Mouse (Mus musculus) stomach, postnatal 0 days (tissue): ENCODE results near the gene Wdfy1. TPM values are rescaled to one million over a fixed set of nuclear protein-coding genes. Genes with fewer than 3 reads are reported as not detected.

Experiments
- ATAC-seq: fragments of 200-750 bp; cut with Nextera tagmentation; 2 replicates; pipeline ENCODE4 v1.8.0; 2017; ENCODE audit not compliant: low FRiP score, low TSS enrichment
- DNase-seq: peaks from one replicate; pipeline ENCODE4 v3.0.0-alpha.2; 2016; ENCODE audit warnings: low spot score
- H3K27ac ChIP-seq: fragments of 300-500 bp; sonication (generic); replicated peaks from 2 replicates; pipeline ENCODE4 v1.5.1; 2014; ENCODE audit warnings: mild to moderate bottlenecking, control low read depth
- H3K27me3 ChIP-seq: fragments of 300-500 bp; sonication (generic); 2 replicates; pipeline ENCODE4 v1.6.1; 2014; ENCODE audit warnings: low read length; ENCODE audit not compliant: control insufficient read depth, insufficient read depth
- H3K36me3 ChIP-seq: fragments of 300-500 bp; sonication (generic); 2 replicates; pipeline ENCODE4 v1.6.1; 2014; ENCODE audit warnings: low read length, mixed read lengths; ENCODE audit not compliant: control insufficient read depth, insufficient read depth
- H3K4me1 ChIP-seq: fragments of 300-500 bp; sonication (generic); replicated peaks from 2 replicates; pipeline ENCODE4 v1.6.1; 2014; ENCODE audit warnings: antibody characterized with exemption; ENCODE audit not compliant: control insufficient read depth, insufficient read depth
- H3K4me2 ChIP-seq: fragments of 300-500 bp; sonication (generic); replicated peaks from 2 replicates; pipeline ENCODE4 v1.6.1; 2014; ENCODE audit warnings: low read depth, mild to moderate bottlenecking, control low read depth, moderate library complexity
- H3K4me3 ChIP-seq: fragments of 300-500 bp; sonication (generic); 2 replicates; pipeline ENCODE4 v1.5.1; 2014; ENCODE audit warnings: low read depth, low read length, control low read depth
- H3K9ac ChIP-seq: fragments of 300-500 bp; sonication (generic); 2 replicates; pipeline ENCODE4 v1.6.1; 2014; ENCODE audit warnings: mild to moderate bottlenecking, low read length, control low read depth, mixed read lengths
- H3K9me3 ChIP-seq: fragments of 300-500 bp; sonication (generic); 2 replicates; pipeline ENCODE4 v1.6.1; 2016; ENCODE audit warnings: low read length; ENCODE audit not compliant: control insufficient read depth
- CTCF ChIP-seq: IDR thresholded peaks from 2 replicates; pipeline ENCODE4 v1.5.1; 2016; ENCODE audit warnings: antibody characterized with exemption, low read depth, mild to moderate bottlenecking, moderate library complexity
- EP300 ChIP-seq: optimal IDR thresholded peaks from 2 replicates; pipeline ENCODE3; 2016; ENCODE audit warnings: antibody characterized with exemption
- WGBS: fragments of 180-500 bp; shearing (Covaris S2); extraction: QIAGEN DNeasy Blood & Tissue Kit; methylation state at CpG from one replicate; pipeline ENCODE4 v1.1.7; 2014; 5-methylcytosine and 5-hydroxymethylcytosine counted together
- polyA plus RNA-seq: library from polyadenylated mRNA; unstranded; fragments of >200 nt; fragmentation: Nextera tagmentation; extraction: Ambion mirVana; gene quantifications from 2 replicates; pipeline ENCODE4 v1.2.1, GENCODE M21; 2015

Gene Wdfy1
- polyA plus RNA-seq, 1 experiment from 2014 or later, result 32.6 TPM

DNA sequence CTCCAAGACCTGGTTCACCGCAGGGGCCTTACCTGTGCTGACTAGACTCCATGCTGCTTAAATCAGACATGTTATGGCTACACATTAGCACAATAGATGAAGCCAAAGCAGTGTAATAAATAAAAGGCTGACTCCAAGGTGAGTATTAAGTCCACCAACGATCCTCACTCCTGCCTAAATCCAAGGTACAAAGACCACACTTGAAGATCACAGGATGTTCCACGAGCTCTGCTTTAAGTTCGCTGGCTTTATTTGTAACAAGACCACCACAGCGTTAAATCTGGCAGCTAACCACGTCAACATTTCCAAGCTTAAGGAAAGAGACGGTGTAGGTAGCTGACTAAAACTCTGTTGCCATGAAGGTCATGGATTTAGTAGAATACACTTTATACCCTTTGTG is 33.0 kb downstream of the Wdfy1 start:
- Histone ChIP-seq H3K4me3 (no peak overlapping the region), H3K27me3 (no peaks in the 10 kb centered on the region), H3K36me3 (no peaks in the 10 kb centered on the region), H3K9me3 (no peaks in the 10 kb centered on the region), H3K4me1 (no peaks in the 10 kb centered on the region), H3K9ac (no peak overlapping the region), H3K27ac (no peak overlapping the region), H3K4me2 (no peak overlapping the region)
- ATAC-seq, result no peak
- no peak for DNase-seq
- 84% methylated on average over 7 of the region's 7 CpGs for WGBS
- TF ChIP-seq EP300 (no peak), CTCF (no peak)

DNA sequence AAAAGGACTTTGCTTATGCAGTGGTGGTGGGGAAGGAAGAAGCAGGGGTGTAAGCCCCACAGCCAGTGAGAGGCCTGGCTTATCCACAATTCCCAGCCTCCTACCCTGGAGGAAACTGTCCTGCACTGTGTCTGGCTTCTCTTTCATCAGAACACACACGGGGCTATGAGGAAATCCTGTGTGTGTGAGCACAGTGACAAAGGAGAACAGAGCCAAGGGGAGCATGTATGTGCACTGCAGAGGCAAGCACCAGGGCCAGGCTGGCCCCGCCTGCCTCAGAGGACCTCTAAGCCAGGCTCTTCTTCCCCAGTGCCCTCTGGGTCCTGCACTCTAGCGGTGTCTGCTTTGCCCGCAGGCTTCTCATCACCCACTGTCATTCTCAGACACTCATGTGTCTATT is 34.9 kb downstream of the Wdfy1 start:
- ATAC-seq, result 0 out of 2 replicates have a peak, but pooled peaks have one; percentile 13
- WGBS, result 70% methylated on average over 4 of the region's 4 CpGs
- DNase-seq, result no peak
- H3K36me3 ChIP-seq, result no peaks in the 10 kb centered on the region
- TF ChIP-seq CTCF (no peak), EP300 (no peak)
- H3K4me2 ChIP-seq, result no peak overlapping the region
- no peaks in the 10 kb centered on the region for H3K27me3 ChIP-seq
- no peaks in the 10 kb centered on the region for H3K4me1 ChIP-seq
- no peaks in the 10 kb centered on the region for H3K9me3 ChIP-seq
- H3K4me3 ChIP-seq, result no peak overlapping the region
- H3K9ac ChIP-seq, result no peak overlapping the region
- H3K27ac ChIP-seq, result no peak overlapping the region

DNA sequence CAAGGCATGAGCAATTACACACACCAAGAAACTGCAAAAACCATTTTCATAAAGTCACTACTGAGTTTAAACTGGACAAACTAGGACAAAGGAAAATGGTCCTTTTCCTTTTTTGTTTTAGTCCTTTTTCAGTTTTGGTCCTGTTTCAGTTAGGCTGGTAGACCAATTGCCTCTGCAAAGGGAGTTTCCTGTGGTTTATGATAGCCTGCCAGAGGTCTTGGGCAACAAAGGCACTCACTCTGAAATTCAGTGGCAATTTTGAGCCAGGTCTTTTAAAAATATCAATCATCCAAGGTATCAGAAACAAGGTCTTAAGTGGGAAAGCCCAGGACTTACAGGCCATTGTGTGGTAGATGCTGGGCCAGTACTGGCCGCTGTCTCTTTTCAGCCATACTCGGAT is 36.2 kb downstream of the Wdfy1 start:
- H3K27me3 ChIP-seq, result no peaks in the 10 kb centered on the region
- H3K9me3 ChIP-seq, result no peaks in the 10 kb centered on the region
- H3K36me3 ChIP-seq, result no peaks in the 10 kb centered on the region
- WGBS, result 92% methylated on average over 2 of the region's 2 CpGs
- H3K27ac ChIP-seq, result no peak overlapping the region
- H3K9ac ChIP-seq, result no peak overlapping the region
- no peak for ATAC-seq
- no peak for TF ChIP-seq EP300
- TF ChIP-seq CTCF, result no peak
- H3K4me1 ChIP-seq, result no peaks in the 10 kb centered on the region
- H3K4me2 ChIP-seq, result no peak overlapping the region
- H3K4me3 ChIP-seq, result no peak overlapping the region
- no peak for DNase-seq

DNA sequence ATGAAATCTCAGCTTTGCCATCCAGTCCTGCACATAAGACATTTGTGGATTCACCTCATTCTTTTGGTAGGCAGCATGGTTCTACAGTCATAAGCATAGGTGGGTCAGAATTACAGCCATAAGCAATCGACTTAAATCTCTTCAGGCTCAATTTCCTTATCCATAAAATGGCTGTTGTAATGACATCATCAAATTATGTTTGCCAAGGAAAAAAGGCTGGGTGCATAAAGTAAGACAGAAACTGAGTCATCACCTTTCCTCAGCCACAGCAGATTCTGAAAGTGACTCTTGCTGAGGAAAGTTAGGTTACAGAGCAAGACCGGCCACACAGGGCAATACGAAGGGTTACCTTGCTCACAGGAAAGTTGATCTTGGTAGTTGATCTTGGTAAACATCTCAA is 39.5 kb downstream of the Wdfy1 start:
- Histone ChIP-seq H3K9ac (no peak overlapping the region), H3K27me3 (no peaks in the 10 kb centered on the region), H3K9me3 (no peaks in the 10 kb centered on the region), H3K4me3 (no peak overlapping the region), H3K4me2 (no peak overlapping the region), H3K4me1 (no peaks in the 10 kb centered on the region), H3K27ac (no peak overlapping the region), H3K36me3 (no peaks in the 10 kb centered on the region)
- ATAC-seq (0 out of 2 replicates have a peak, but pooled peaks have one; percentile 47), DNase-seq (no peak)
- no peak for TF ChIP-seq EP300
- TF ChIP-seq CTCF, result no peak
- 69% methylated on average over 3 of the region's 3 CpGs for WGBS

DNA sequence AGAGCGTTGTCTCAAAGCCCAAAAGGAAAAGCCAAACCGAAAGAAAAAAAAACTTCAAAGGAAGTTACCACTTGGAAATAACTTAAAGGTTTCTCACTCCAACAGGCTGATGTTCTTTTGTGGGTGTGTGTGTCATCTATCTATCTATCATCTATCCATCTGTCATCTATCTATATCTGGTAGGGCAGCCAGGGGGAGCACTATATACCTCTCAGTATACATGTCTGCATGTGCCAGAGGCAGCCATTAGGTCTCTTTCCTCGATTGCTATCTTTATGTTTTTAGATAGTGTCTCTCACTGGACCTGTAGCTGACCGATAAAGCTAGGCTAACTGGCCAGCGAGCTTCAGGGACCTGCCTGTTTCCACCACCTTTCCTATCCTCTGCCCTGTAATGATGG is 41.1 kb downstream of the Wdfy1 start:
- ATAC-seq (no peak), DNase-seq (no peak)
- no peaks in the 10 kb centered on the region for H3K36me3 ChIP-seq
- H3K27me3 ChIP-seq, result no peaks in the 10 kb centered on the region
- no peaks in the 10 kb centered on the region for H3K4me1 ChIP-seq
- H3K4me2 ChIP-seq, result no peak overlapping the region
- TF ChIP-seq EP300, result no peak
- peak; percentile 32 for TF ChIP-seq CTCF
- no peak overlapping the region for H3K4me3 ChIP-seq
- no peak overlapping the region for H3K27ac ChIP-seq
- 70% methylated on average over 5 of the region's 5 CpGs for WGBS
- H3K9me3 ChIP-seq, result no peaks in the 10 kb centered on the region
- no peak overlapping the region for H3K9ac ChIP-seq

DNA sequence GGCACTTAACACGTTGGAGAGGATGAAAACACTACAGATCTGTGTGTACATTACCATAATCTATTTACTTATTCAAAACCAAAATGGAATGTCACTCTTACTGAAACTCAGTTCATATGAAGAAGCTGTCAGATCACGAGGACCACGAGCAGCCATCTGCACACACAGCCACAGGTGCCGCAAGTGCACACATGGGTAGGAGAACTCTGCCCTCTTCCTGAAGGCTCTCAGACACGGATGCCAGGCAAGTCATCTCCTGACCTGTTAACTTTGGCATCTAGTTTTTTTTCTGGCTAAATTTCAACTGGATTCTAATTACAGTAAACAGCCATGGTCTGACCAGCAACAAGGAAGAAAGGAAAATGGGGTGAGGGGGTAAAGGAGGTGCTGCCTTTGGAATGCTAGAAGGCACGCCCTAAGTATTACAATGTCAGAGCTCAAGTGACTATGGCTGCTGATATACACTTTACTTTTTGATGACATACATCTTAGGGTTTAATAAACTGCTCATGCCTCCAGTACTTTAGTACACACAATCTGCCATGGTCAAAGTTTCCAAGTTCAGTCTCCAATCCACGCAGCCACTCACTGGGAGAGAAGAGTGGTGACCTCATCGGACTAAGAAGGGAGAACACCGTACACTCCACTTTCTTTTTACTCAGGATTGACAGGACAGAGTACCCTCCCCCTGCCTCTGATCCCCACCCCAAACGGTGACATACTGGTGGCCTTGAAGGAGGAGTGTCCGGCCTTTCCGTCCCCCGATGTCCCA is 61.6 kb downstream of the Wdfy1 start:
- TF ChIP-seq CTCF (no peak), EP300 (no peak)
- DNase-seq, result no peak
- Histone ChIP-seq H3K4me2 (no peak overlapping the region), H3K27me3 (no peaks in the 10 kb centered on the region), H3K9ac (no peak overlapping the region), H3K4me1 (no peaks in the 10 kb centered on the region), H3K36me3 (0 out of 2 replicates have a peak, but pooled peaks cover 4% of the 10 kb centered on the region), H3K9me3 (no peaks in the 10 kb centered on the region), H3K27ac (no peak overlapping the region), H3K4me3 (no peak overlapping the region)
- peak; percentile 12; the same call in 1 of the 2 replicates for ATAC-seq
- 81% methylated on average over 13 of the region's 13 CpGs for WGBS
